Mouse (Mus musculus) natural killer cell, adult 2 months (primary cell): ENCODE measurements around the gene Dtd1.

Source experiments
- DNase-seq, 2 experiments: peaks; one replicate each; pipeline ENCODE4 v3.0.0; 2022; ENCODE audit warnings: low spot score in 2 of 2

The Dtd1 gene

DNA sequence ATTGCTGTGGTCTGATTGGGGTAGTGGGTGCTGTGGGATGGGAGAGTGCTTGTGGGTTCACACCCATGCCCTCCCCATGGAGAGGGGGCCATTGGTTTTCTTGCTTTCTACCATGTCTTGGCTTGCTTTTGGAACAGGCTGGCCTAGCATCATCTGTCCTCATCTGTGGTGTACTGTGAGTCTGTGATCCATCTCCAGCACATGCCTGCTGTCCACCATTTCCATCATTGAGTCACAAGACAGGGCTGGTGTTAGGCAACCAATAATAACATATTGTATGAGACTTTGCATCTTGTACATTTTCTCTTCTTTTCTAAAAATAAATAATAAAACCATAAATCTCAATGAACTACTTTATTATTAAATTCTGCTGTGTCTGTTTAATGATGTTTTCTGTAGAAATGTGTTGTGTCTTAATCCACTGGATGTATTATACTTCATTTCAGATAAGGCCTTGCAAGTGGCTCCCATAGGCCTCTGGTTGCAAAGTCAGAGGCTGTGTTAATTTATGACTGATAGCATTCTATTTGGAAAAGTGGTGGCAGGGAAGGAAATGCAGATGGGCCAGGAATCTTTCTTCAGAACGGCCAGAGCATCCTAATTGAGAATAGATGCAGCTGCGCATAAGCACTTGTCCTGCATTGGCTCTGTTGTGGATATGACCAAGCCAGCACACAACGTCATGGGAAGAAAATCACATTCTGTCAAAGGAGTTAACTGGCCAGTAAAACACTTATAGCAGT lies 168.8 kb downstream of the Dtd1 start:
- DNase-seq: no peak

DNA sequence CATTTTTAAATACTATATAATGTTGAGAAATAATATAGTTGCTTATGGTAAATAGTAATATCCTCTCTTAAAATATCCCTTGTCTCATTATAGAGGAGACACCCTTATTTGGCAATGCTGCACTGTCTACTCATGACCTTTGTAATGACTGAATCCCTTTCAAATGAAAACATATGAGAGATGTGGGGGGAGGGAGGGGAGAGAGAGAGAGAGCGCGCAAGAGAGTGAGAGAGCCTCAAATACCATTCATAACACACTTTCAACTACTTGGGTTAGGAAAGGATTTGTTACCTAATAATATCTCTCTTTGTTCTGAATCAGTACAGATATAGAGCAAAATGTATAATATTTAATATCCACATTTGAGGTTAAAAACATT lies 169.4 kb downstream of the Dtd1 start:
- no peak for DNase-seq

DNA sequence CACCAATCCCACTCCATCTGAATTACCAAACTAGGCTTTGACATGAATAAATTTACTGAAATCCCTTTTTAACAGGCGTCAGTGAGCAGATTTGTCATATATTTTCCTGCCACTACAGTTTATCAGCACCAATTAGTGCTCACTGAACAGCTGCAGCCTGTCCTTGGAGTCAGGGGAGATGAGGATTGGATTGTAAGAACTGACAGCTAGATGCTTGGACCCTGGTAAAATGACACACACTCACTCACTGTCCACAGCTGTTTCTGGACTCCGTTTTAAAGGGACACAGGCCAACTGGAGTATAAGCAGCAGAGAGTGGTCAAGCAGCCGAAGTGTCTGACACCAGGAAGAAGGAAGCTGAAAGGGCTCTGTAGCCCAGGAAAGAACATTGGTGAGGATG lies 169.9 kb downstream of the Dtd1 start:
- no peak for DNase-seq

DNA sequence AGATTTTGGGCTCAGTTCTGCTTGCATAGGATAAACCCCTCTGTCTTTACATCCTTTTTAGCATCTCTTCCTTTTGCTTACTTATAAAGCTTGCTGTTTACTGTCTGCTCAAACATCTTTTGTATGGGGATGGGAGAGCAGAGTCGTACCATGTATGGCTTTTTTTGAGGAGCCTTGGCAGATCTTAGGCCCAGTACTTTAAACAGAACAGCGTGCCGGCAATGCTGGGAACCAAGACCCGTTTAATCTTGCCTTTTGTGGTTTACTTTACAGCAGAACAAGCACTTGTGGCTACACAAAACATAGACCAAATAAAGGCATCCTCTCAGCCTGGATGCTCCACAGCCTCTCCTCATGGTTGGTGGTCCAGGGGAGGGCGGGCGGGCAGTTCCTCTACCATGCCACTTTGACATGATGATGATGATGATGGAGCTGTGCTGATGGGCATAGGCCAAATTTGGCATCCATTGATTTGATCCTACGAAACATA lies 170.8 kb downstream of the Dtd1 start:
- no peak for DNase-seq

DNA sequence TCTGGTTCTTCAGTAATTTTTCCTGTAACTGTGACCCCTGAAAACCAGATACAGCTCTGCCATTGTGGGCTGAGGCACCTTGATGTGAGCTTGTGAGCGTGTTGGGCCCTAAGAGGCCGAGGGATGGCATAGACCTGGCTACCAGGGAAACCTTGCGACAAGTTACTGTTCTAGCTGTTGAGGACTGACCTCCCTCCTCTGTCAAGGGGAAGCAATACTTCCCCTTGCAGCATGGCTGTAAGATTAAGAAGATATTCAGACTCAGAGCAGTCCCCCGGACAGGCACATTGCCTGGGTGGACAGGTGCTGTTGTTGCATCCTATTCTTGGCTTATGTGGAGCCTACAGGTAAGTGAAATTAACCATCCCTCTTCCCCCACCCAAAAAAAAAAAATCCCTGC lies 172.1 kb downstream of the Dtd1 start:
- no peak for DNase-seq

DNA sequence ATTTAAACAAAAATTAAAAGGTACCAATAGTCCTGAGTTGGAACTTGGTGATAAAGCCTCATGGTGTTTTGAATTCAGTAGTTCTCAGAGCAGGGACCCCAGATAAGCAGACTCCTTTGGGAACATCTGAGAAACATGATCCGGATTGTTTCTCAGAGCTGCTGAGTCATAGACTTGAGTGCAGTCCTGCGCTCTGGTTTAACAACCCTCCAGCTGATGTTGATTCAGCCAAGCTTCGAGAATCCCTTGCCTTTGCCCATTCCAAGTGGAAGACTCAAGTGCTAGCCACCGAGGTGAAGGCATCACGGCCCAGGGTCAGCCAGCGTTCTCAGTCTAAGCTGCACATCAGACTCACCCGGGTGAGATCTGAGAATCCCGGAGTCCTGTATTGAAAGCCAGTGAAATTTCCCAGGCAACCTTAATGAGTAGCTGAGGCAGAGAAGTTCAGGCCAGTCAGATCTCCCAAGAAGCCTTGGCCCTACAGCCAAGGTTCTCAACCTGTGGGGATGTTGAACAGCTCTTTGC lies 175.0 kb downstream of the Dtd1 start:
- DNase-seq: no peak

DNA sequence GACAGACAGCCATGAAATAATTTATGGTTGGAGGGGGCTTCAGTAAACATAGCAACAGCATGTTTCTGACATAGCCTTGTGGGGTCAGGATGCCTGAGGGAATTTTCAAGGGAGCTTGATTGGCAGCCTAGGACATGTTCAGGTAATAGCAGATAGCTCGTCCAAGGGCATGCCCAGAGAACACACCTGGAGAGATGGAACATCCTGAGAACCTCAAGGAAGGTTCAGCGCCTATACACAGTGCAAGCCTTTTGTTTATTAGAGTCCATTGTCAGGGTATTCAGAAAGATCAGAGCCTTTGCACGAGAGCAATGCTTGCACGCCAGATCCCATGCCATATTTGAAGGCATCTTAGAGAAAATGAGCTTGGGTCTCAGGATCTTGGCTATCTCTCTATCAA lies 175.9 kb downstream of the Dtd1 start:
- no peak for DNase-seq

DNA sequence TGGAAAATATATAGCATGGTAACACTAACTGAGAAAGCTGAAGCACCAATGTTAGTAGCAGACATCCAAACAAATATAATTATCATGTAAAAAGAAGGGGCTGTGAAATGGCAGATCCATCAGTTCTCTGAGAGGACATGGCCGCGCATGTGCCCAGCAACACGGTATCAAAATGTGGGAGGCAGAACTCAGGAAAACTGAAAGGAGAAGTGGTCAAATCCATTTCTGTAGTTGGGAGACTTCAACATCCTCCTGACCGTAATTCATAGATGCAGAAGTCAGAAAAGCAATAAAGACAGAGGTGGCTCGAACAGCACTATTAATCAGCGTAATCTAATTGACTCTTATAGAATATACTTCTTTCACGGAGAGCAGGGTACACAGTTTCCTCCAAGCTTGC lies 179.6 kb downstream of the Dtd1 start:
- DNase-seq: no peak

DNA sequence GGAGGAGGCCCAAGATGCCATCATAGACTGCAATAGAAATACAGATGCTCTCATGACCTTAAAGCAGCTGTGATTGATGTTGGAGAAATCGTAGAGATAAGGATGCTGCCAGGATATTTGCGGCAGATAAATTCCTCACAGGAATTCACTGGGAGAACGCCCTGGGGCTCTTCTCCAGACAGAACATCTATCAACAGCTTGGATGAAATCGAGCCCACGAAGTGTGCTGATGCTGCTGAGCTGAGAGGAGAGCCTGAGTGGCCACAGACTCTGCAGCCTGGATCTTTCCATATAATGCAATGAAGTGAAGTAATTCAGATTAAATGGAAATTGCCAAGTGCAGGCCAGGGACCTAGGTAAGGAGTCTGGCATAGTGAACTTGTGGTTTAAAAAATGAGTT lies 181.0 kb downstream of the Dtd1 start:
- no peak for DNase-seq

DNA sequence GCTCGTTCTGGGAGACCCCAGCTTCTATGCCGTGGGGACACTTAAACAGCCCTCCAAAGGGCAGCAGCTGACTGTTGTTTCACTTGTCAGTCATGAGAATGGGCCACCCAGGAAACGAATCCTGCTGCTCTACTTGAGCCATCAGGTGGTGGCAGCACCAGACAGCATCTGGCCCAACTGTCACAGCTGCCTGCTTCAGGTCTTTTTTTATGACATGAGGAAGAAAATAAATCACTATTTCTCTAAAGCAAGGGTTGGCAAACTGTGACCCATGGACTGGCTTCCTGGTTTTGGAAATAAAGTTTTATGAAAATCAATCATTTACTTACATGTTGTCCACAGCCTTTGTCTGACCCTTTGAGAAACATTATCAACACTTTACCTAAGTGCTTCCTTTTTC lies 182.2 kb downstream of the Dtd1 start:
- DNase-seq: no peak

DNA sequence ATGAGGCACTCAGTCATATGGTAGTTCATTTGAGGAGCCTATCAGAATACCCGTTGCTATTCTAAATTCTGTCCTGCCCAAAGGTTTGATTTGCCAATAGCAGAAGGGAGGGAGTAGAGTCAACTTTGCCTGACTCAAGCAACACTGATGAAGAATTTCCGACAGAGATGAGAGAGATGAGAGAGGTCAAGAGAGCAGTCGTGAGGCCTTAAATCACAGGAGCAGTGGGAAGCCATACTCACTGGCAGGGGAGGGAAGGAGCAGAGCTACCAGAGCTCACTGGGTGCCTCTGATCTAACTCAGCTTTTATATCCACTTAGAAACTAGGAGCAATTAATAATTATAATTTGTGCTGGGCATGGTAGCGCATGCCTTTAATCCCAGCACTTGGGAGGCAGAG lies 182.8 kb downstream of the Dtd1 start:
- DNase-seq: no peak

DNA sequence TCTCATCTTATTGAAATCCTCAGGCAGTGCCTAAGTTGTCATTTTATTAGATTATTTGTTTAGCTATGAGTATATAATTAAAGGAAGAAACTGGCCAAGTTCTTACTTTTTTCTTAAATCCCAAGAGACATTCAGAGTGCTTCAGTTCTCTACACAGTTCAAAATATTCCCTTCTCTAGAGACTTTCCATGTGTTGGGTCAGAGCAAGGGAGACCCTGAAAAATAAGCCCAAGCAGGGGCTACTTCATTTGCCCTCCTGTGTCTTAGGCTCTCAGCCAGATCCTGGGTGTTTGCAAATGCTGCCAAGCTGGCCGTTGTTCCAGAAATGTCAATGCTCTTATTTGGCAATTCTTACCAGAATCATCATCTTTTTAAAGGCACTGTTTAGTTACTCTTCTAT lies 183.5 kb downstream of the Dtd1 start:
- DNase-seq: no peak

DNA sequence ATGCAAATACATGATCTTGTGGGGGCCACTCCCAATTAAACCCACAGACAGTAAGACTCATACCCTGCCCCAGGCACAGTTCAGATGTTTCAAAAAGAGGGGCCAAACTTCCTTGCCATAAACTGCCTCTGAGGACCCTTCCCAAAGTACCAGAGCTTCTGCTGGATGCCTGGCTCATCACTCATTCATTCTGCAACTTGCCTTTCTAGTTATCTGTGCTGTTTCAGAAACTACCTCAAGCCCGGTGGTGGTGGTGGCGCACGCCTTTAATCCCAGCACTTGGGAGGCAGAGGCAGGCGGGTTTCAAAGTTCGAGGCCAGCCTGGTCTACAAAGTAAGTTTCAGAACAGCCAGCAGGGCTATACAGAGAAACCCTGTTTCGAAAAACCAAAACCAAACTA lies 184.1 kb downstream of the Dtd1 start:
- no peak for DNase-seq

DNA sequence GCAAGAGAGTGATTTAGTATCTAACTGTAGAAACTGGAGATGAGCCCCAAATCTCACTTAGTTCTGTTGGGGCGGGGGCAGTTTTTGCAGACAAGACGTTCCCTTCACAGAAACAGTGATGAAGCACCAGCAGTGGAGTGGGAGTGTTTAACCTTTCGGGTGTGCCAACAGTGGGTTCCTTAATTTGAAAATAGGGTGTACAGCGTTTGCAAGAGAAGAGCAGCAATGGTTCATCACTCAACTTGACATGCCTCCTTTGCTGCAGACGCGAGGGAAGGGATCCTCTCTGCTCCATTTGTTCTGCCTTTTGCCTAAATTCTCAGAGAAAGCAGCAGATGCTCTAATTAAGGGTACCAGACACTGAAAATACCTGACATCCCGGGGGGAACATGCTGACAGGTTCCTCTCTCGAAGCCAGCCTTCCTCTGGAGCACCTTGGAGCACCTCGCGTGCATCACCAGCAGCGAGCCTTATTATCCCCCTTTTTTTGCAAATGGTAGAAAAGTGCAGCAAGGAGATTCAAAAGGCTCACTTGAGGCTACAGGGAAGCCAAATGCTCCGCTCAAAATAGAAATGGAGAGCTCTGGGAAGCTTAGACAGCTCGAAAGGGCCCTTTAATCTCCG lies 192.1 kb downstream of the Dtd1 start:
- no peak for DNase-seq

DNA sequence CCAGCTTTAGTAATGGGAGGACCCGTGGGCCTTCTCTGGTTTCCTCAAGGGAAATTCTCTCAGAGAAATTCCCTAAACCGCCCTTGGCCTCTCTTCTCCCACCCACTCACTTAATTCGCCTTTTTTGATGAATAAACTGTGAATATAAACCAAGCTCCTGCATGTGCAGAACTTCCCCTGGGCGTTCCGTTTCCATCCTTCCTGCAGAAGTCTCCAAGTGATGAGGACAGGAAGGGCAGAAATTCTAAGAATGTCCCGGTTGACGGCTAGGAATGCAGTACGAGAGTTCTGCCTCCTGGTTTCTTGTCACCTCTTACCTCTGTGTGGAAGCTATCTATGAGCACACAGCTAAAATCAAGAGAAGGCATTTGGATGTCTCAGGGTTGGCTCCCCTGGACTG lies 197.8 kb downstream of the Dtd1 start:
- no peak for DNase-seq

DNA sequence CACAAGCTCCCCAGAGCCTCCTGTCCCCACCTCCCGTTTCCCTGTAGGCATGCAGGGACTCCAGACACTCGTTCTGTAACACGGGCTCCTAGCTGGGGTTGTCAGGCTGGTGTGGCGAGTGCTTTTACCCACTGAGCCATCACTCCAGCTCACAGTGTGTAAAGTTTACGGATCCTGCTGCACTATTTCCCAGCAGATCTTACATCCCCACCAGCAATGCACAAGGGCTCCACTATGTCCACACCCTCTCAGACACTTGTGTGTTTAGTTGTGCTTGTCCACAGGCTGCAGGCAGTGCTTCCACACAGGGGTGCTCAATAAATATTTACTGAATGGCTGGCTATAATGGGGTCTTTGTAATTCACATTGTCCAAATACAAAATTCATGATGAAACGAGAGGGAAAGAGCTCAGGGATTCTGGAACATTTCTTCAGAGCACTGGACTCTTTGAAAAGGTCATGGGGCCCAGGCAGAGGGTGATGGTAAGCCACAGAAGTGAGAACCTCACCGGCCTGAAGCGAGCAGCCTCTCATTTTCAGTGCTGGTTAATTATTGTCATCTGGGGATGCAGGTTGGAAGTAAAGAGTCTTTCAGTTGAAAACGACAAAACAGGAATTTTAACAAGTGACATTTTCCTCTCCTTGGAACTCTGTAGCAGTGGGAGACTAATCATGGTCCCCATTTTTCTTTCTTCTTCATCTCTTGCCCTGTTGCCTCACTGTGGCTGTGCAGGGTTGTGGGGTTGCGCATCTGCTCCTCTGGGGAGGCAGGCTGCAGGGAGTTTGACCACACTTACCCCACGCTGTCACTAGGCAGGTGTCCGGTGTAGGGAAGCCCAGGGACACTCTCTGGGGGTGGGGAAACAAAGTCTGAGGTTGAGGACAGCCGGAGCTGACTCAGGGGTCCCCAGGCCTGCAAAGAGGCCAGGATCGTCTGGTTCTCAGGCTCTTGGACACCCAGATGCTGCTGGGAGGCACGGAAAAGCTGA lies 208.4 kb downstream of the Dtd1 start:
- no peak for DNase-seq
